Mouse (Mus musculus) T-cell, adult 2 months (primary cell): ENCODE measurements at regions not wholly inside any gene's neighbourhood (a gene's known extent, or its start where the extent isn't known, plus 50 kb on each side); places are given as distances from the start of the nearest gene placed in this dataset.
"Not testable (repeated sequence)": the region's sequence is repeated elsewhere in the genome, so short reads cannot be mapped to it uniquely, and the experiment has no call there.

Experiments
- DNase-seq: peaks from one replicate; pipeline ENCODE4 v3.0.0; 2022; ENCODE audit warnings: low spot score

DNA sequence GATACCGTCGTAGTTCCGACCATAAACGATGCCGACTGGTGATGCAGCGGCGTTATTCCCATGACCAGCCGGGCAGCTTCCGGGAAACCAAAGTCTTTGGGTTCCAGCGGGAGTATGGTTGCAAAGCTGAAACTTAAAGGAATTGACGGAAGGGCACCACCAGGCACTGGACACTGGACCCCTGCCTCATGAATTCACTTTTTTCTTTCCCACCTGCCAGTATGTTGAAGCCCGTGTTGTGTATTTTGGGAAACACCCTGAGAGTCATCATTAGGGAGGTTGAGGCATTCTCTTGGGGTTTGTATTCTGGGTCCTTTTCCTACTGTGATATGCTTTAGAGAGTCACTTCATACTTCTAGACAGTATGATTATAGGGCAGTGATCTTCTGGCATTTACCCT lies 197.9 kb downstream of the Samd9l start:
- not testable (repeated sequence) for DNase-seq

DNA sequence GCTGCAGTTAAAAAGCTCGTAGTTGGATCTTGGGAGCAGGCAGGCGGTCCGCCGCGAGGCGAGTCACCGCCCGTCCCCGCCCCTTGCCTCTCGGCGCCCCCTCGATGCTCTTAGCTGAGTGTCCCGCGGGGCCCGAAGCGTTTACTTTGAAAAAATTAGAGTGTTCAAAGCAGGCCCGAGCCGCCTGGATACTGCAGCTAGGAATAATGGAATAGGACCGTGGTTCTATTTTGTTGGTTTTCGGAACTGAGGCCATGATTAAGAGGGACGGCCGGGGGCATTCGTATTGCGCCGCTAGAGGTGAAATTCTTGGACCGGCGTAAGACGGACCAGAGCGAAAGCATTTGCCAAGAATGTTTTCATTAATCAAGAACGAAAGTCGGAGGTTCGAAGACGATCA lies 198.3 kb downstream of the Samd9l start:
- DNase-seq = no peak

DNA sequence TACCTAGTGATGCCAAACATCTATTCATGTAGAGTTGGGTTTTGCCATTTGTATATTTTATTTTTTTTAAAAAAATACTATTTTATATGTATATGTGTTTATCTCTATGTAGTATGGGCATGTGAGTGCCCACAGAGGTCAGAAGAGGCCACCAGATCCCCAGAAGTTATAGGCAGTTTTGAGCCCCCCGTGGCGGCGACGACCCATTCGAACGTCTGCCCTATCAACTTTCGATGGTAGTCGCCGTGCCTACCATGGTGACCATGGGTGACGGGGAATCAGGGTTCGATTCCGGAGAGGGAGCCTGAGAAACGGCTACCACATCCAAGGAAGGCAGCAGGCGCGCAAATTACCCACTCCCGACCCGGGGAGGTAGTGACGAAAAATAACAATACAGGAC lies 198.8 kb downstream of the Samd9l start:
- peak; percentile 68 for DNase-seq

- DNase-seq = not testable (repeated sequence)
These were observed 206.9 kb downstream of the Samd9l start for GRCm38 (mm10) chr6:3192424-3192820.

- DNase-seq = not testable (repeated sequence)
These were observed 207.5 kb downstream of the Samd9l start for GRCm38 (mm10) chr6:3191695-3192423.

DNA sequence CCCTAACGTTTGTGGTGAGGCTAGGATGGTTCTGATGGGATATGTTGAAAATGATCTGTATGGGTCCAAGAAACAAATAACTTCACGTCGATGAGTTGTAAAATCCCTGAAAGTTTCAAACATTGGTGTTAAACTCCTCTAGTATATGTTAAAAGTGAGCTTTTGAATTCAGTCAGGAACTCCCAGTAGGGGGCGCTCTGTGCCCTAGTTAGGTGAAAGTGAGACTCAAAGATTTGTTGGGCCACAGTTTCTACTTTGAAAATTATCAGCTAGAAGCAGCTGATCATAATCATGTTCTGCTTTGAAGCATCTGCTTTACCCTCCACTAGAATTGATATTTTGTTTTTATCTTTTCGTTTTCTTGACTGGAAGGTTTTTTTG lies 215.6 kb downstream of the Samd9l start:
- DNase-seq = peak; percentile 54

DNA sequence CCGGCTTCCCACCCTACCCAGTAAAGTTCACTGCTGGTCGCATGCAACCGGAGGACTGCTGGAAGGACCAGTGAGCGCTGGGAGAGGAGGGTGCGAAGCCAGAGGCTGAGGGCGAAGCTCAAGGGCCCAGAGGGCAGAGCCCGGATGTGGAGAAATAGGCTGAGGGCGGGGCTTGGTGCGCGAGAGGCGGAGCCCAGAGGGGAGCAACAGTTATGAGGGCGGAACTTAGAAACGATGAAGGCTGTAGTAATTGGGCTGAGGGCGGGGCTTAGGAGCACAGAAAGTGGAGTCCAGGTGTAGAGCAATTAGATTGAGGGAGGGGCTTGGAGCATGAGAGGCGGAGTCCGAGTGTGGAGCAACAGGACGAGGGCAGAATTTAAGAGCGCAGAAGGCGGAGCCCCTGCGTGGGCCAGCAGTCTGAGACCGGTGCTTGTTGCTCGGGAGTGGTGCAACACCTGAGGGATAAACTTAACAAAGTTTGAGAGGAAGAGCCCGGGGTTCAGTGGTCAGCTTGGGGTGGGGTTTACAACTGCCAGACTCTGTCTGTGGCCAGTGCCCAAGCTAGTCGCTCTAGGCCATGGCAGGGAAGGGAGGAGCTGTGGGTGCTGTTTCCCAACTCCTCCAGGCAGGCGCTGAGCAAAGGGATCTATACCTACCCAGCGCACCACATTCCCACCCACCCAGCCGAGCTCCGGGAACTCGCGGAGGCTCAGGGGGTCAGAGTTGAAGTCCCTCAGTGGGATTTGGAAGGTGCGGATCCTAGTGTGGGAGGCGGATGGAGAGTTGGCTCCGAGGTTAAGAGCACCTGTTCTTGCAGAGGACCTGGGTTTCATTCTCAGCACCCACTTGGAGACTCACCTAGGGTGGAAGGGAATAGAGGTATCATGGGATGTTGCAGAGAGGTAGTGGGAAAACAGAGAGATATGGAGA lies 216.2 kb downstream of the Samd9l start:
- peak; percentile 48 for DNase-seq

DNA sequence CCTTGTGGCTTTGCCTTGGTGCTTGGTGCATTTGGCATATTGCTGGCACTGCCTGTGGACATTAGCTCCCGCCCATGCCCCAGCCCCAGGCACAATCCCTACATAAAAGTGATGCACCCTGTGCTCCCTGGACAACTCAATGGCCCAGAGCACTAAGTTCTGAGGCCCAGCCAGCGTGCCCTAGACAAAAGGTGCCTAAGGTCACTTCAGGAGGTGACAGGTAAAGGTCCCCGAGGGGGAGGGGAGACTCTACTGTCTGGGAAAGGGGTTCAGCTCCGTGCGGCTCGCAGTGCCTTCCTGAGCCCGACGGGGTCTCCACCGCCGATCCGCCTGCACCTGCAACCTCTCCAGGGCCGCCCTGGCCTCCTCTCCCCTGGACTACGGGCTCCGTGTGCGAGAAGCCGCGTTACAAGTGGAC lies 216.9 kb downstream of the Samd9l start:
- not testable (repeated sequence) for DNase-seq

DNA sequence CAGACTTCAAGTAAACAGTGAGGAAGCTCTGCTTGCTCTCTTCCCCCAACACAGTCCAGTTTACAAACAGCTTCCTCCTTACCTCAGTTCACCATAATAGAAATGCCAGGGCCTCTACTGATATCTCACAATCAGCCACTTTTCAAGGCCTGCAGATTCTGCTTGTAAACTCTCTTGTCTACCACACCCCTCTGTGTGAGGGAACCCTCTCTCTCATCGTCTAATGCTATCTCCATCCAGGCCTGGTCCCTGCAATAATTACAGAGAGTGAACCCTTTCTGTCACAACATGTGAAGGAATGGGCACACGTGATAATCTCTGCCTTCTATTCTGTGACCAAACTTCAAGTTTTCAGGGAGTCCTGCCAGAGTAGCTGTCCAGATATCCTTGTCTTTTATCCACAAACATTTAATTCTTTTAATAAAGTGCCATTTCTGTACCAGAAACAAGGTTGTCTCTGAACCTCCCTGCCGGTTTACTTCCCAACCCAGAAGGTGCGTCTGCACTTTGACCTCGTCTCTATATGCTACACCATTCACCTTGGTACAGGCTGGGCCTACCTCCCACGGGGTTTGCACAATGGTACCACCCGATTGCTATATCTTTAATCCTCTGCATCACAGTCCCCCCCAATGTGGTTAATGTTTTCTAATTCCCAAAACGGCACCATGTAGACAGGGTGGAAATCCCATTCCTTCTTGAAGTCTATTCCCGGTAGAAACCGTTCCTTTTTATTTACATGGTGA lies 219.6 kb downstream of the Samd9l start:
- not testable (repeated sequence) for DNase-seq

DNA sequence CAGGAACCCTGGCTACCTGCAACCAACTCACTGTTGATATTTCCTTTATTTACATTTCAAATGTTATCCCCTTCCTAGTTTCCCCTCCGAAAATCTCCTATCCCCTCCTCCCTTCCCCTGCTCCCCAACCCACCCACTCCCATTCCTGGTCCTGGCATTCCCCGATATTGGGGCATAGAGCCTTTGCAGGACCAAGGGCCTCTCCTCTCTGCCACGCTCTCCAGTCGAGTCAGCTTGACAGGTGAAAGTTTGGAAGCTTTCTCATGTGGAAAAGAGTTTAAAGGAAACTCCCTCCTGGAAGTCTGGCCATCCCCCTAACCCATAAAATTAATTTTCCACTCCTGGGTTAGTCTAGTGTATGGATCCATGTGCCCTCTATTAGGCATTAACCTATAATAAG lies 229.9 kb downstream of the Samd9l start:
- DNase-seq = not testable (repeated sequence)

DNA sequence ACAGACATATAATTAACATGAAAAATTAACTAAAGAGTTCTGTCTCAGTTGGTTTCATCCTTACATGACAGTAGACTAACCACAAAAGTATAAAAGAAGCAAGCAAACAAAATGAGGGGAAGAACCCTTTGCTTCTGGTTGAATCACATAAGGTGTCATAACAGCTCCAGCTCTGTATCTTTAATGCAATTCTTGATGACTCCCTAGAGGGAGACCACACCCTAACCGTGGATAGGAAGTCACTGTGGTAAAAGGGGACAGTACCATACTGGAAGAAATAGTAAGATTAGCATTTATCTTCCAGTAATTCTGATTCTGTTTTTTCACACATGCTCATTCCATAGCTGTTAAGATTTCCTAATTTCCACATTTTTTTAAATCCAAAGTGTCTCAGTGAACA lies 233.2 kb downstream of the Samd9l start:
- not testable (repeated sequence) for DNase-seq

DNA sequence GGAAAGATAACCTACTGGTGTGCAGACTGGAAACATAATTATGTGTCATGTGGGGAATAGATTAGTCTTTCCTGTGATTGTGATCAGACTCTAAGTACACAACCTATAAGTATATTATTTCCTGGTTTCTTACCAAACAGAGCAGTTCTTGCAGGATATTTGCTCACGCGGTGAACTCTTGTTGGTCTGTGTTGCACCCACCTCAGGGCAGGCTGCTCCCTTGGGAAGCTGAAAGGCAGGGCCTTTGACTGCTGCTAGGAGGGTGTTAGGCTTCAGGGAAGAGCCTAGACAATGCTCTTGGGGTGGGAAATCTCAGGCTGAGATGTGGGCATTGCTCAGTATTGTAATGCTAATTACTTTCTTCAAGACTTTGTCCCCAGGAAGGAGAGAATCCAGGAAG lies 247.5 kb downstream of the Samd9l start:
- DNase-seq = not testable (repeated sequence)

GRCm38 (mm10) chr6:3137823-3138222 lies 261.5 kb downstream of the Samd9l start:
- not testable (repeated sequence) for DNase-seq

GRCm38 (mm10) chr6:3133763-3134162 lies 265.6 kb downstream of the Samd9l start:
- not testable (repeated sequence) for DNase-seq

DNA sequence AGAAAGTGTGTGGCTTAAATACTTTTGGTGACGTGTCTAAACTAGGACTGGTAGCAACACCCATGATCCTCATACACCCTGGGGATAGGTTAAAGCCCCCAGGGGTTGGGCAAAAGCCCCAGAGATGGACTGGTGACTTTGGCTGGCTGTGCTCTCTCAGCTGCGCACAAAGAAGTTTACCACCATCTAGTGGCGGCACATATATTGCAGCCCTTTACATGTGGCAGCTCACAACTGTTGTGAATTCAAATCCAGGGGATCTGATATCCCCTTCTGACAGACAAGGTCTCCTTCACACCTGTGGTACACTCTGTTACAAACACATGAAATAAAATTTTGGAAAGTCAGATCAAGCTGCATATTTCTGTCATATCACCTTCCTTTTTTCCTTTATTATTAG lies 283.1 kb downstream of the Samd9l start:
- DNase-seq = not testable (repeated sequence)
